Mouse (Mus musculus): ENCODE measurements at regions not wholly inside any gene's neighbourhood (a gene's known extent, or its start where the extent isn't known, plus 50 kb on each side); places are given as distances from the start of the nearest gene placed in this dataset.

DNA sequence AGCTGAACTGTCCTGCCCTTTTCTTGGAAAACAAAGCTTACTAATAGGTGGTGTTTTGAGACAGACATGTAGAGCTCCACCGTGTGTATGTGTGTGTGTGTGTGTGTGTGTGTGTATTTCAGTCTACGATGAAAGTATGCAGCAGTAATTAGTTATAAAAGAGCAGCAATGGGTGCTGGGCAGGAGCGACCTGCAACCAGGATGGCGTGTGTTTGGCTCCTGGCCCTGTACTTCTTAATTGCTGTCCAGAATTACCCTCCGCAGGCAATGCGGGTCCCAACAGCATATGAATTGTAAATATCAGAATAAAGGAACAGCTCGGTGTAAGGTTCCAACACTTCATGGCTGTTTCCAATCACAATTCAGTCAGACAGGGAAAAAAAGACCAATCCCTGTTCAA is 92.4 kb downstream of the Kcnrg start:
- TF ChIP-seq HCFC1 (IDR thresholded peaks at IDR 0.05; ENCODE audit: borderline replicate concordance, insufficient read depth, low read length): no peak
- no peak for TF ChIP-seq MAFK (IDR thresholded peaks at IDR 0.05; ENCODE audit: insufficient read depth, low read depth, low read length)
- no peak for TF ChIP-seq ZC3H11A (IDR thresholded peaks at IDR 0.05; ENCODE audit: borderline replicate concordance, low read depth, low read length)
- no peak for TF ChIP-seq CHD2 (IDR thresholded peaks at IDR 0.05; ENCODE audit: low read depth, low read length)

Data from ES-E14 (cell line).